Mouse (Mus musculus): ENCODE measurements around the gene Shq1.

GRCm38 (mm10) chr6:100609256-100609655 is 61.7 kb downstream of the Shq1 start:
- TF ChIP-seq CTCF (IDR thresholded peaks at IDR 0.05; ENCODE audit: low read depth) (no peak), EP300 (optimal IDR thresholded peaks at IDR 0.05) (no peak)
